Mouse (Mus musculus): ENCODE data around the gene Rbm20.

Gene Rbm20

DNA sequence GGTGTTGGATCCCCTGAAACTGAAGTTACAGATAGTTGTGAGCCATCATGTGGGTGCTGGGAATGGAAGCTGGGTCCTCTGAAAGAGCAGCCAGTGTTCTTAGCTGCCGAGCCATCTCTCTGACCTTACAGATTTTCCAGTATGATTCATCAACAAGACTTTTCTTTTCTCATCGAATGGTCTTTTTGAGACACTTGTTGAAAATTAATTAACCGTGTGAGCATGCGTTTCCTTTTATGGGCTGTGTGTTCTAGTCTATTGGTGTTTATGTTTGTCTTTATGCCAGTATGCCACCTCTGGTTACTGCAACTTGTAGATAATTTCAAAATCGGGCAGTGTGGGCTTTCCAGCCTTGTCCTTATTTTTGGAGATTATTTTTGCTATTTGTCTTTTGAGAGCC is 45.1 kb downstream of the Rbm20 start:
- DNase-seq: no peak

DNA sequence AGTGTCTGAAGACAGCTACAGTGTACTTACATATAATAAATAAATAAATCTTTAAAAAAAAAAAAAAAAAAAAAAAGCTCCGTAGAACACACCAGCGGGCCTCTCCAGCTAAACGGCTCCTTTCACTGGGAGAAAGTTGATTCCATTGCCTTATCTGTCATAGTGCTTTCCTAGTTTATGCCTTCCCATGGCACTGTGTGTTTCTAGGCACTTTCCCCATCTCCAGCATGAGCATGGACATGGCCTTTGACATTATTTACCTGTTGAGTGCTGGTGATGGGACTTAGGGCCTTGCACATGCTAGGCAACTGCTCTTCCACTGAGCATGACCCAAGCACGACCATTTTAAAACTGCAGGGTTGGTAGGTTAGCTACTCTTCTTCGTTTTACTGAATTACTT is 46.9 kb downstream of the Rbm20 start:
- no peak for DNase-seq

DNA sequence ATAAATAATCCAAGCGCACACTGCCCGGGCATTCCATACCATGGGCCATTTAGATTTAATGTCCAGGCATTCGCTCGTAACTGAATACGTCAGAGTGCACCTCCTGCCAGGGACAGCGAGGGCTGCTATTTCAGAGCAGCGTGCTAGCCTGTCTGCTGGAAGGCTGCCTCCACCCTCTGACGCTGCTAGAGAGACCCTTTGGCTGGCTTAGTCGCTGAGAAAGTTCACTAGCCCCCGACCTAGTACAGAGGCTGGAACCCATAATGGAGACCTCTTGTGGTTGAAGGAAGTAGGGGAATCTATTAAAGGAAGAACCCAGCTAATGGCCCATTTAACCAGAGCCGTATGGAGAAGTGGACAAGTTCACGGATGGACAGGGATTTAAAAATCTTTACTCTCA is 49.2 kb downstream of the Rbm20 start:
- no peak for DNase-seq

DNA sequence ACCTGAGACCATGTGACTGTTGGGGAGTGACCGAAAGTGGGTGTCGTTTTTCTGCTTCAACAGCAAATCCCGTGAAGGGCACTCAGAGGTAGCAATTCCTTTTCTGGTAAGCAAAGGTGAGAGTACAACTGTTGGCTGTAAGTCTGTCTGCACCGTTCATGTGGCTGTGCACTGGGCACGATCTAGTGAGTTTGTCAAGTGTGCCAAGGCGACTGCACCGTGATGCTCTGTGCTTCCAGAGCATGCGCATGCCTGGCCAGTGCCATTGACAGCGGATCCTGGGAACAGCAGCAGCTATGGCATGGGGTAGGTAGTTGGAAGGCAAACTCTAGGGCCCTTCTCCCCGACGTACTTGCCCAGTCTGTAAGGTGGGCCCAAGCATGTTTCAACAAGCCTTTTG is 49.6 kb downstream of the Rbm20 start:
- no peak for DNase-seq

DNA sequence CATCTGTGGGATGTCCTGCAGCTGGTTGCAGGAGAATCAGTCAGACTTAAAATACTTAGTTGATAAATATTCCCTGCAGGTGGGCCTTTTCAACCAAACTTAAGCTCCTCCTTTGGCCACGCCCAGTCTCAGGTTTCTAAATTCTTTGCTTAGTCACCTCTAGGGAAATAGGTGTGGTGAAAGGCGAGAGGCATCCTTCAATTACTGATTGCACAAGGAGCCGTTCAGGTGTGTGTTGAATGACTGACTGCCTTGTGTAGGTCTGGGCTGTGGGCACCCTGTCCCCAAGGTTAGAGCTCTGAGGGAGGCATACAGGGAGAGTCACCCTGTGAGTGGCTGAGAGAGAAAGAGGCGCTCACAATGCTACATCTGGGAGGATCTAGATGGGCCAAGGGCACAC is 50.2 kb downstream of the Rbm20 start:
- peak; percentile 22 for DNase-seq

DNA sequence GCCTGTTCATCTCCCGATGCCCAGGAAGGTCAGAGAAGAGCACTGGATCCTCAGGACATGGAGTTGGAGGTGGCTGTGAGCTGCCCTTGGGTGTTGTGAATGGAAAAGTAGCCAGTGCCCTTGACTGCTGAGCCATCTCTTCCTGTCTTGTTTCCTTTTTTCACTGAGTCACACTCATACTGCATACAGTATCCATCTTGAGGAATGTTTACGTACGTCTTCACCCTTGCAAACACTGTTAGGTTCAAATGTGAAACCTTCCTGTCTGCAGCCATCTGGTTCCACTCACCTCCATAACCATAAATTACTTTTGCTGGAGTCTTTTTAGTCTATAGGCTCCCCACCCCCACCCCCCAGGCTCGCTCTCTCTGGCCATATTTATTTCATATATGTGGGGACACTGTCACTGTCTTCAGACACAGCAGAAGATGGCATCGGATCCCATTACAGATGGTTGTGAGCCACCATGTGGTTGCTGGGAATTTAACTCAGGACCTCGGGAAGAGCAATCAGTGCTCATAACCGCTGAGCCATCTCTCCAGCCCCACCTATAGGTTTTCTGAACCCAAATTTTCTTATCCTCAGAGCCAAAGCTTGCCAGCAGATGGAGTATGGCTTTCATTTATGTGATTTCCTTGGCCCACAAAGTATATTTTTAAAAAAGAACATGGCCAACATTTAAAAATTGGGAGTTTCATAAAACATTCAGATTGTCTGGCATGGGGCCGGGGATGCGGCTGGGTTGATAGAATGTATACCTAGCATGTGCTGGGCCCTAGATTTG is 51.0 kb downstream of the Rbm20 start:
- DNase-seq: no peak

DNA sequence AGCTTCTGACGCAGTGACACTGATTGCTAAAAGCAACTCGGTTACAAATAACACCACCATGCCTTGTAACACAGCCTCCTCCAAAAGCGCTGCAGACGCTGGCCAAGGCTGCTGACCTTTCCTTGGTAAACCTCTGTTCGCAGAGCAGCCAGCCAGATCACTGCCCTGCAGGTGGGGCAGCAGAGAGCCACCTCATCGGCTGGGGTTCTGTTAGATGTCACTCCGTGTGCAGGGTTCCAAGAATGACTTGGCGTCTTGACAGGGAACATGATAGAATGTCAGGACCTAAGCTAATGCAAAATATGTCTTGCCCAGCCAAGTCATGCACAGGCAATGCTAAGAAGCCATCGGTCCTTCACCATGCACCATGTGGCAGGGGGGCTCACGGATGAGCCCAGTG is 52.8 kb downstream of the Rbm20 start:
- no peak for DNase-seq

DNA sequence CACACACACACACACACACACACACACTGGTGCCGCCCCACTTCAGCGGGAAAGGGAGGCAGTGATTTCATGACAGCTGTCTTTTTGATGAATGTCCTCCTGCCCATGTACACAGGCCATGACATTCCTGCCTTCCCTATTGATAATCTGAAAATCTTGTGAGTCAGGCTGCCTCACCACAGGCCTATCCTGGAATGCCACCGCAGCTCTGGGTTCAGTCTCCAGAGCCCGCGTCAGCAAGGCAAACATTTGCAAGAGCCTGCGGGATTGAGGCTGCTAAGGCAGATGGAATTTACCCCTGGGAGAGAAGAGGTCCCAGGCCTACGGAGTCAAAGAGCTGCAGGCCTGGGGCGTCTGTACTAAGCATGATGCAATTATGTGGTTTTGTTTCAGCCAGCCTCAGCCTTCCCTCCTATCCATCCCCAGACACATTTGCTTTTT is 54.7 kb downstream of the Rbm20 start:
- no peak for DNase-seq

DNA sequence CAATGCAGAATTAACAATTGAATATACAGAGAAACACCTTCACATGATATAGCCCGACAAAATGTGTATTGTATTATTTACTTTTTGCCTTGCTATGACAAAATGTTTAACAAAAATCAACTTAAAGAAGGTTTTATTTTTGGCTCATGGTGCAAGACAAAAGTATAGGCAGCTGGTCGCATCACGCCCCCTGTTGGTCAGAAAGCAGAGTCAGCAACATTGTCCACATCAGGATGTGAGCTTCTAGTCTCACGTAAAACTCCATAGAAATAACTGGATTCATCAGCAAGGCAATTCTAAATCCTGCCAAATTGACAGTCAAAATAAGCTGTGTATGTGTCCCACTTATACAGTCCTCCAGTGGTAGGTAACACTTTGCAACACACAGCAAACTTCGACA is 57.7 kb downstream of the Rbm20 start:
- DNase-seq: no peak

DNA sequence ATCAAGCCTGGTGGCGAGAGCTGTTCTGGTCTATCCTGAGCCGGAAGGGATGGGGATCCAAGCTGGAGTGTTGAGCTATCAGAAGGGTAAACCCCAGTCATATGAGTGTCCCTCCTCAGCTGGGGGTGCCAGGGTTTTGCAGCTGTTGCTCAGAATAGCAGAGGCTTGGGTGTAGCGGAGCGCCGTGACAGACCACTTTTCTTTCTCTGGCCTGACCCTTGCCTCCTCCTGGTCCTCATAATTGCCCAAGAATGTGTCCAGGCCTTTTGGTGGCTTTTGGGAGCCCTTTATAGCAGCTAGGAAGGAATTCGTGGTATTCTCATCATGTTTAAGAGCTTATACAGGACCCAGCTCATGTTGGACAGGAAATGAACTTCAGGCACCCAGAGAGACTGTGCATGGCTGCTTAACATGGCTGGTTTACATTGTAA is 61.6 kb downstream of the Rbm20 start:
- DNase-seq: no peak

DNA sequence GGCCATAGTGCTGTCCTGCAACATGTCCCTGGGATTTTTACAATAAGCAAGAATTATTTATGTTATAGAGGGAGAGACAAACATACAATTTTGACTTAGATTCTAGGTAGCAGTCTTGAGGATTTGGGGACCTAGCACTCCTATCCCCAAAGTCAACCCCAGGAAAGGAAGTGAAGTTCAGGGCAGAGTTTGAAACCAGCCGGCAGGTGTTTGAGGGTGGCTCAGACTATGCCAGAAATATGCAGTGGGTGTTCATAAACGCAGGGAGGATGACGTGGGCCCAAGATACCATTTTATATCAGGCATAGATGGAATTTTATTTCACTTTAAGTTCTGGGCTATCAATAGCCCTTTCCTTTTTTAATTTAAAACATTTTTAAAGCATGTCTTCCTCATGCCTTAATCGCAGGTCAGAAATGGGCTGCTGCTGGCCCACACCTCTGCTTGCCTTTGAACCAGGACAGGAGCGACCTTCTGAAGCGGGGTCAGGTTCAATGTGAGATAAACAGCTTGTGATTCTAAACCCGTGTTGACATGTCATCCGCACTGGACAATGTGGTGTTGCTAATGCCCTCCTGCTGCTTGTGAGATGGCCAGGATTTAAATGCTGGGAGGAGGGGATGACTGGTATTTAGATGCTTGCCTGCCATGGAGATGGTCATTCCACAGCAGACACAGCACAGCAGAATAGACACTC is 62.6 kb downstream of the Rbm20 start:
- DNase-seq: no peak

DNA sequence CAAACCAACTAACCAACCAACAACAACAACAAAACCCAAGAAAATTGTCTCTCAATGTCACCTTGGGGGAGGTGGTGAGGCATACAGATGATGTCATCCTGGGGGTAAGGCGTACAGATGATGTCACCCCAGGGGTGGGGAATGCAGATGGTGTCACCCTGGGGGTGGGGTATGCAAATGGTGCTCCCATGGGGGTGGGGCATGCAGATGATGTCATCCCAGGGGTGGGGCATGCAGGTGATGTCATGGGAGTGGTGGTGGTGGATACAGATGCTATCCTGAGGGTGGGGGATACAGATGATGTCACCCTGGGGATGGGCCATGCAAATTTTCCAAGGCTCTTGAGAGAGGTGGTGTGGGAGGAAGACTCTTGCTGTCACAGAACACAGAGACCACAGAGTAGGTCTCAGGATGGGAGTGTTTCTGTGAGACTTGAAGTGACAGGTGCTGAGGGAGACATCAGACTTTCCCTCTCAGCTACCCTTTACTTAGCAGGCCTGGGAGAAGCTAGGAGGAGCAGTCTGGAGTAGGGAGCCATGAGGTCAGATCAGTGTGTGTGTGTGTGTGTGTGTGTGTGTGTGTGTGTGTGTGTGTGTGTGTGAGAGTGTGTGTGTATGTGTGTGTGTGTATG is 63.8 kb downstream of the Rbm20 start:
- no peak for DNase-seq

DNA sequence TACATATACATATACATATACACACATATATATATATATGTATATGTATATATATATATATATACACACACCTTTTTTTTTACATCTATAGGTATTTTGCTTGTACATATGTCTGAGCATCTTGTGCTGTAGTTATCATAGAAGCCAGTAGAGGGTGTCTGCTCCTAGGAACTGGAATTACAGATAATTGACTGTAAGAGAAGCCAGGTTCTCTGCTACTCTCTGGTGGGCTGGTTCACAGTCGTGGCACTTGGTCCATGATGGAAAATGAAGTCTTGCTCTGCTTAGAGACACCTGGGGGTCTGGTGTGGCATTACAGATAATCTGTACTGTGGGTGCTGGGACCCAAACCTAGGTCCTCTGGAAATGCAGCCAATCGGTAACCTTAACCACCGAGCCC is 64.8 kb downstream of the Rbm20 start:
- DNase-seq: peak; percentile 50

DNA sequence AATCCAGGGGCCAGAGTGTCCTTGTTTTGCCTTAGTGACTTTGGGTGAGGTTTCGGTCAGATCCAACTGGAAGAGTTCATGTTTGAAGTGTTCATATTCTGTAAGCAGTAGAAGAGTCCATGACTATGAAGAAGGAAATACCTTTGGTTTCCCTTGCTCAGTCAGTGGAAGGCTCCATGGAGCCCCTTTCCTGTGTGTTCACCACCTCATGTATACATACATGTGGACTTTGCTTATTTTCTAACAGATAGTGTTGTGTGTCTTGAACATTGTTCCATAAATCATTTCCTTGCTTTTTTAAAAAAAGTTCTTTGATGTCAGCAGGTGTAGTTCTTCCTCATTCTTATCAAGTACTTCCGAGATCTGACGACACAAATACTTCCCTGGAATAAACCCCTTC is 68.2 kb downstream of the Rbm20 start:
- DNase-seq: no peak

DNA sequence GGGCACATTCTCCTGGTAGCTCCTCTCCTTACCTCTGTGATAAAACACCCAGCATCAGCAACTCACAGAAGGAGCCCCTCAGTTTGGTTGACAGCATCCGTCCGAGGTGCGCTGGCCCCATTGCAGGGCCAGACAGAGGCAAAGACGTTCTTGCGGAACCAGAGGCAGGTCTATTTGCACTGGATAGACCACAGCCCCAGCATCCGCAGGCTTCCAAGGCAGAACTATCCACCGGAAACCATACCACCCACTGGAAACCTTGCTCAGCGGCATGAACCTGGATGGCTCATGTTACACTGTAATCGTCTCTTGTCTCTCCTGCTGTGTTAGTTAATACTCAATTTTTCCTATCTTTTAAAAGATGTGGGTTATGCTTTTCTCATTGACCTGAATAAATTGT is 69.0 kb downstream of the Rbm20 start:
- DNase-seq: no peak

DNA sequence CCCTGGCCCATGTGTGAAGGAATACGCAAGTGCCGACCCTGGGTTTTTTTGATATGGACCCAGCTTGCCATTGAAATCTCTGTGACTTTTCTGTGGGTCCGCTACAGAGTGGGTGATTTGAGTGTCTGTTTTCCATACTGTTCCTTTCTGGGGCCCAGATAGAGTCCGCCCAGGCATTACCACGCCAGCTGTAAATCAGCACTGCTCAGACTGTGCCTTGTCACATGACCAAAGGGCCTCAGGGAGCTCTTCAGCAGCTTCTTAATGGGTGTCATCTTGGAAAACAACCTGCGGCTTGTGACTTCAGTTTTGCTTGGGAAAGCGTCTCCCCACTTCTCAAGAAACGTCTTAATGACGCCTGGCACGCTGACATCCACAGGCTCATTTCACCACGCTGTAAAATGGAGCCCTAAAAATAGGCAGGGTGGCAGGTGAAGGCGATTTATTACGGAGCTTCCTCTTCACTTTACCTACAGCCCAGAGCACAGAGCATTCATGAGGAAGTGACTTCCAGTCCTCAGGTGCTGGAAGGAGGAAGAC is 71.2 kb downstream of the Rbm20 start:
- DNase-seq: no peak

DNA sequence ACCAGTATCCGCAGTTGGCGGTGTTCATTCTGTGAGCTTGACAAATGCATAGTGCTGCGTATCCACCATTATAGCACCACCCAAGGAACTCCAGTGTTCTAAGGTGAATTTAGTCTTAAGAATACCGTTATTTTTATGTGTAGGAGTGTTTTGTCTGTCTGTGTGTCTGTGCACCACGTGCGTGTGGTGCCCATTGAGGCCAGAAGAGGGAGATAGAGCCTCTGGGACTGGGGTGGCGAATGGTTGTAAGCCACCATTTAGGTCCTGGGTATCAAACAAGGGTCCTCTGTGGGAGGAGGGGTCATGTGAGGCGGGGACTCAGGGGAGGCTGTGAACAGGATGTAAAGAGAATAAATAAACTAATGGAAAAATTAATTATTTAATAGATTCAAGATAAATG is 72.2 kb downstream of the Rbm20 start:
- no peak for DNase-seq

DNA sequence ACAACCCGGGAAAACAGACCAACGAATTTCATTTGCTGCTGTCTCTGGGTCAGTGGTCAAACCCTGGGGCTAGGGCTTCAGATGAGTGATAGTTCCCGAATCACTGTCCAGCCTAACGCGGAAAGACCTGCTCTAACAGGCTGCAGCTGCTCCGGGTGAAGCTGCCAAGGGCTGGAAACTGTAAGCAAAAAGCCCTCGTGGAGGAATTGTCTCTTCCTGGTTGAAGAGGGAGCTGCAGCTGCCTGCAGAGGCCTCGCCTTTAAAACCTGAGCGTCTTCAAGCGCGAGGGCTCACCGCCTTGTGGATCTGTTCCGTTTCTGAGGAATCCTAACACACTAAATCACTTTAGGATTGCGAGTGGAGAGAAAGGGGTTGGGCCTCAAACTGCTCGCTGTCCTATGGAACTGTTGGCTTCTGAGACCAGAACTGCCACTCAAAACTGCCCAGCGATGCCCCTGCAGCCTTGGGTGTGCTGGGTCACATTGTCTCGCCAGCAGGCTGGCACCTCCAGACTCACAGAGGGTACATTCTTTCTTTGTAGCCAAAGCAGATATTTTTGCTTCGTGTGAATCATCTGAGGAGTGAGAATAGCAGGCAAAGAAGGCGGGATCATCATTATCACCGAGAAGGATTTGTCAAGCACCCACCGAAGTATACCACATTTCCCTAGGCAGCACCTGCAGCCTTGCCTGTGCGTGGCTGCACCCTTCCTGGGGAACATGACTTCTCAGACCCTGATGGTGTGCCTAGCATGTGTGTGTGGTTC is 74.5 kb downstream of the Rbm20 start:
- DNase-seq: no peak

DNA sequence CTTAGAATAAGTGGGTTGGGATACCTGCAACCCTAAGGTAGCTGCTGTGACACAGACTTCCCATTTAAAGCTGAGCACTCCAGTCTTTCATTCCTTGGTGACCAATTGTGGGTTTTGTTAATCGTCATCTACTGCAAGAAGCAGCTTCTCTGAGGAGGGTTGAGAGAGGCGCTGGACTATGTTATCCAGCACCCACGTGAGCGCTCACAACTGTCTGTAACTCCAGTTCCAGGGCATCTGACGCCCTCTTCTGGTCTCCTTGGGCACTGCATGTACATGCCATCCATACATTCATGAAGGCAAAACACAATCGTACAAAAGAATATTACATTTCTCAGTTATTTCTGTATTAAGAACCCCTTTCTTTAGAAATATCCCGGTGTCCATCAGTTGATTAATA is 75.9 kb downstream of the Rbm20 start:
- peak; percentile 13 for DNase-seq

DNA sequence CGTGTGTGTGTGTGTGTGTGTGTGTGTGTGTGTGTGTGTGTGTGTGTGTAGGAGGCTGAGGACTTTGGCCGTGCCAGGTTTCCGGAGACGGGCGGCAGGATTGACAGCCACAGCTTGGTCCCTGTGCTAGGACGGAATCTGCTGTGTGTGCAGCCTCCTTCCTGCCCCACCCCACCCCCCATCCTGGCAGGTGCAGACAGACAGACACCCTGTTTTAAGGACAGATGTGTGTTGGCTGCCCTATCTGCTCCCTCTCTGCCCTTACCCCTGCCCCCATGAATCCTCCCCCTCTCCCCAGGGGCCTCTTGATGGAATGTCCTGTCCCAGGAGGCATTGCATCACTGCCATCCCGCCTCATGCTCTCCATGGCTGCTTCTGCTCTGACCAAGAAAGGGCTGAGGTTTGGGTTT is 77.3 kb downstream of the Rbm20 start:
- DNase-seq: no peak

DNA sequence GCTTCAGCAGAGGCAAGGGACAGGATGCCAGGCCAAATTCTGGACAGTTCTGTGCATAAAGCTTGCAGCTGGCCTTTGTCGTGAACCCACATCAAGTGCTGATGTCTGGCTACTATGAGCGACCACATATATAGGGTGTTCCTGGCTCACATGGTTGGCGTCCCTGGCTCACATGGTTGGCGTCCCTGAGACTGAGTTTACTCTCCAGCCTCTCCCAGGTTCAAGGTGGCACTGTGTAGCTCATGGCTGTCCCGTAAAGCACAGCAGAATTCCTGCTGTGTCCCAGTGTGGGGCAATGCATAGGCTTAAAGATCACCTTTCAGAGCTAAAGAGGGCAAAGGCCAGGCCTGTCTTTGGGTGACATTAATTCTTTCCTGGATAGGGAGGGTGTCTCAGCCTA is 78.2 kb downstream of the Rbm20 start:
- DNase-seq: no peak

DNA sequence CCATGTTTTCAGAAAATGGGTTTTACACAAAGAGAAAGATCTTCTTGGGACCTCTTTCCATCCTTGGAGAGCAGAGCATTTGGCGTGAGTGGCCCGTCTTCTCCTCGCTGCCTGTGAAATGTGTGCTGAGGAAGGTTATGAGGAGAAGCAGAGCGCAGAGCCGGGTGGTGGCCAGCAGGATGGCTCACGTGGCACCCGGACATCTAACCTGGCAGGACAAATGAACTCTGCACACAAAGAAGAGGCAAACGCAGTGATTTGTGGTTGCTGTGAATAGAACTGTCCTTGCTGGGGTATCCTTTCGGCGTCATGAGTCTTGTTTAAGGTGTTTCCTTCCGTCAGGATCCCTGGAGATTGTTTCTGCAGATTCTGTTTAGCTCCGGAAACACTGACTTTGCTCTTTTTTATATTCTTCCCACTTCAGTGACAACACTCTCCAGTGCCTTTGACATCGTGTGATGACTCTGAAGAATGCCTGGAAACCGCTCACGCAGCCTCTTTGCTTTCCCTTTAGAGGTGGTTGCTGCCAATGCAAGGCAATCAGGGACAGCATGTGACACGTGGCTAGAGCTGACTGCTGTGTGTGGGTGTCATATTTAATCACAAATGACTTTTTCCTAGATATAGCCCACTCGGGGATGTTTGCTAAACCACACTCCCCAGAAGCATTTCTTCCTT is 80.5 kb downstream of the Rbm20 start:
- DNase-seq: no peak
